Mouse (Mus musculus) embryonic facial prominence, embryonic 15.5 days (tissue): ENCODE results near the gene Cldn14. TPM values are rescaled to one million over a fixed set of nuclear protein-coding genes. Genes with fewer than 3 reads are reported as not detected.
A peak's percentile ranks its signal among the peaks of the same experiment; 100 is the strongest.
"Not testable (repeated sequence)": the region's sequence is repeated elsewhere in the genome, so short reads cannot be mapped to it uniquely, and the experiment has no call there.

ENCODE experiments used
- ATAC-seq: fragments of 200-750 bp; cut with Nextera tagmentation; 2 replicates; pipeline ENCODE4 v1.8.0; 2017; ENCODE audit warnings: low read depth, moderate TSS enrichment; ENCODE audit not compliant: insufficient number of reproducible peaks, low FRiP score, low TSS enrichment
- H3K27ac ChIP-seq: fragments of 300-500 bp; sonication (generic); replicated peaks from 2 replicates; pipeline ENCODE4 v1.5.1; 2015; ENCODE audit warnings: mild to moderate bottlenecking, inconsistent platforms
- H3K27me3 ChIP-seq: fragments of 300-500 bp; sonication (generic); 2 replicates; pipeline ENCODE4 v1.6.1; 2015; ENCODE audit warnings: inconsistent platforms
- H3K36me3 ChIP-seq: fragments of 300-500 bp; sonication (generic); 2 replicates; pipeline ENCODE4 v1.6.1; 2015; ENCODE audit warnings: mild to moderate bottlenecking, inconsistent platforms
- H3K4me1 ChIP-seq: fragments of 300-500 bp; sonication (generic); 2 replicates; pipeline ENCODE4 v1.6.1; 2015; ENCODE audit warnings: inconsistent platforms
- H3K4me2 ChIP-seq: fragments of 300-500 bp; sonication (generic); replicated peaks from 2 replicates; pipeline ENCODE4 v1.6.1; 2015; ENCODE audit warnings: mild to moderate bottlenecking, inconsistent platforms
- H3K4me3 ChIP-seq: fragments of 300-500 bp; sonication (generic); replicated peaks from 2 replicates; pipeline ENCODE4 v1.5.1; 2015; ENCODE audit warnings: mild to moderate bottlenecking, inconsistent platforms
- H3K9ac ChIP-seq: fragments of 300-500 bp; sonication (generic); 2 replicates; pipeline ENCODE4 v1.6.1; 2015; ENCODE audit warnings: inconsistent platforms
- H3K9me3 ChIP-seq: fragments of 300-500 bp; sonication (generic); replicated peaks from 2 replicates; pipeline ENCODE4 v1.6.1; 2016; ENCODE audit warnings: inconsistent platforms
- WGBS: fragments of 180-500 bp; shearing (Covaris S2); methylation state at CpG from one replicate; pipeline ENCODE4 v1.1.7; 2015; 5-methylcytosine and 5-hydroxymethylcytosine counted together
- polyA plus RNA-seq: library from polyadenylated mRNA; unstranded; fragments of >200 nt; fragmentation: Nextera tagmentation; extraction: Ambion mirVana; gene quantifications from 2 replicates; pipeline ENCODE4 v1.2.1, GENCODE M21; 2015

The Cldn14 gene
- polyA plus RNA-seq, 1 experiment from 2014 or later = 0.29 TPM

- H3K9me3 ChIP-seq = no peaks in the 10 kb centered on the region
- no peaks in the 10 kb centered on the region for H3K4me1 ChIP-seq
- peaks cover 5% of the 10 kb centered on the region; the same call in 1 of the 2 replicates for H3K27me3 ChIP-seq
- H3K27ac ChIP-seq = no peak overlapping the region
- 40% methylated on average over 9 of the region's 9 CpGs for WGBS
- H3K9ac ChIP-seq = no peak overlapping the region
- ATAC-seq = no peak
- no peak overlapping the region for H3K4me2 ChIP-seq
- no peaks in the 10 kb centered on the region for H3K36me3 ChIP-seq
- no peak overlapping the region for H3K4me3 ChIP-seq
These were observed 25.5 kb upstream of the Cldn14 start for GRCm38 (mm10) chr16:94034152-94034551.

- no peaks in the 10 kb centered on the region for H3K36me3 ChIP-seq
- peaks cover 9% of the 10 kb centered on the region for H3K4me1 ChIP-seq
- no peaks in the 10 kb centered on the region for H3K9me3 ChIP-seq
- H3K27ac ChIP-seq = no peak overlapping the region
- no peak for ATAC-seq
- no peak overlapping the region for H3K4me2 ChIP-seq
- 80% methylated on average over 5 of the region's 5 CpGs for WGBS
- no peaks in the 10 kb centered on the region for H3K27me3 ChIP-seq
- no peak overlapping the region for H3K4me3 ChIP-seq
- H3K9ac ChIP-seq = no peak overlapping the region
These were observed 23.6 kb upstream of the Cldn14 start for GRCm38 (mm10) chr16:94032270-94032669.

GRCm38 (mm10) chr16:94023352-94024280 lies 15.0 kb upstream of the Cldn14 start:
- Histone ChIP-seq H3K4me2 (peak overlapping the region; percentile 24; the same call in 1 of the 2 replicates), H3K9ac (no peak overlapping the region), H3K27ac (peak overlapping the region; percentile 48), H3K9me3 (peaks cover 5% of the 10 kb centered on the region; the same call in 1 of the 2 replicates), H3K4me3 (no peak overlapping the region), H3K27me3 (no peaks in the 10 kb centered on the region), H3K36me3 (no peaks in the 10 kb centered on the region), H3K4me1 (peaks cover 9% of the 10 kb centered on the region)
- 61% methylated on average over 28 of the region's 28 CpGs for WGBS
- ATAC-seq = peak; percentile 22; the same call in 1 of the 2 replicates

GRCm38 (mm10) chr16:94019725-94020124 lies 11.1 kb upstream of the Cldn14 start:
- not testable (repeated sequence) for ATAC-seq, H3K4me1 ChIP-seq, H3K9me3 ChIP-seq, H3K27ac ChIP-seq, H3K9ac ChIP-seq, H3K4me2 ChIP-seq, H3K36me3 ChIP-seq, H3K4me3 ChIP-seq, H3K27me3 ChIP-seq
- WGBS = 66% methylated on average over 8 of the region's 8 CpGs

GRCm38 (mm10) chr16:94017953-94018352 lies 9.3 kb upstream of the Cldn14 start:
- 73% methylated on average over 4 of the region's 4 CpGs for WGBS
- Histone ChIP-seq H3K4me2 (no peak overlapping the region), H3K4me1 (no peaks in the 10 kb centered on the region), H3K4me3 (no peak overlapping the region), H3K9me3 (no peaks in the 10 kb centered on the region), H3K27me3 (no peaks in the 10 kb centered on the region), H3K27ac (no peak overlapping the region), H3K9ac (no peak overlapping the region), H3K36me3 (no peaks in the 10 kb centered on the region)
- ATAC-seq = no peak

GRCm38 (mm10) chr16:94014489-94015096 lies 6.0 kb upstream of the Cldn14 start:
- Histone ChIP-seq H3K27me3 (no peaks in the 10 kb centered on the region), H3K4me1 (no peaks in the 10 kb centered on the region), H3K9me3 (no peaks in the 10 kb centered on the region), H3K36me3 (no peaks in the 10 kb centered on the region), H3K4me3 (no peak overlapping the region), H3K4me2 (no peak overlapping the region), H3K27ac (no peak overlapping the region), H3K9ac (no peak overlapping the region)
- ATAC-seq = no peak
- WGBS = 85% methylated on average over 5 of the region's 5 CpGs

- H3K27ac ChIP-seq, H3K36me3 ChIP-seq, H3K9ac ChIP-seq, H3K9me3 ChIP-seq, H3K4me2 ChIP-seq, H3K27me3 ChIP-seq, H3K4me3 ChIP-seq, H3K4me1 ChIP-seq, ATAC-seq: not testable (repeated sequence)
- 71% methylated on average over 8 of the region's 8 CpGs for WGBS
These were observed 4.9 kb upstream of the Cldn14 start for GRCm38 (mm10) chr16:94013328-94014086.

GRCm38 (mm10) chr16:94011224-94011623 lies 2.6 kb upstream of the Cldn14 start:
- 18% methylated on average over 5 of the region's 5 CpGs for WGBS
- ATAC-seq = no peak

GRCm38 (mm10) chr16:94010633-94011032 lies 2.0 kb upstream of the Cldn14 start:
- Histone ChIP-seq H3K27me3 (no peaks in the 10 kb centered on the region), H3K4me2 (no peak overlapping the region), H3K4me3 (no peak overlapping the region), H3K4me1 (no peaks in the 10 kb centered on the region), H3K9me3 (no peaks in the 10 kb centered on the region), H3K9ac (no peak overlapping the region), H3K36me3 (no peaks in the 10 kb centered on the region), H3K27ac (no peak overlapping the region)
- no peak for ATAC-seq
- WGBS = 75% methylated on average over 3 of the region's 3 CpGs

More at GRCm38 (mm10) chr16:94011224-94011623, 2.6 kb upstream of the Cldn14 start:
- H3K9me3 ChIP-seq = no peaks in the 10 kb centered on the region
- no peaks in the 10 kb centered on the region for H3K27me3 ChIP-seq
- no peak overlapping the region for H3K4me2 ChIP-seq
- no peak overlapping the region for H3K9ac ChIP-seq
- H3K4me3 ChIP-seq = no peak overlapping the region
- H3K36me3 ChIP-seq = no peaks in the 10 kb centered on the region
- H3K4me1 ChIP-seq = no peaks in the 10 kb centered on the region
- no peak overlapping the region for H3K27ac ChIP-seq

GRCm38 (mm10) chr16:94010156-94010555 lies 1.5 kb upstream of the Cldn14 start:
- 73% methylated on average over 5 of the region's 5 CpGs for WGBS
- ATAC-seq = no peak
- Histone ChIP-seq H3K9me3 (no peaks in the 10 kb centered on the region), H3K27me3 (no peaks in the 10 kb centered on the region), H3K36me3 (no peaks in the 10 kb centered on the region), H3K4me1 (no peaks in the 10 kb centered on the region), H3K4me3 (no peak overlapping the region), H3K27ac (no peak overlapping the region), H3K4me2 (no peak overlapping the region), H3K9ac (no peak overlapping the region)

GRCm38 (mm10) chr16:94009356-94009755 lies 719 bp upstream of the Cldn14 start:
- no peak for ATAC-seq
- WGBS = 34% methylated on average over 5 of the region's 5 CpGs
- Histone ChIP-seq H3K9ac (no peak overlapping the region), H3K9me3 (no peaks in the 10 kb centered on the region), H3K36me3 (no peaks in the 10 kb centered on the region), H3K4me3 (no peak overlapping the region), H3K27ac (no peak overlapping the region), H3K4me2 (no peak overlapping the region), H3K27me3 (no peaks in the 10 kb centered on the region), H3K4me1 (no peaks in the 10 kb centered on the region)
